Mouse (Mus musculus): ENCODE data around the gene Slc24a2.

GRCm38 (mm10) chr4:87090841-87091240 lies 139.4 kb downstream of the Slc24a2 start:
- TF ChIP-seq CTCF (IDR thresholded peaks at IDR 0.05; ENCODE audit: low read depth, low read length), result no peak
- TF ChIP-seq POLR2A (IDR thresholded peaks at IDR 0.05; ENCODE audit: borderline replicate concordance, low read depth, low read length), result no peak
